Mouse (Mus musculus): Measurements from ENCODE around the gene Gstp2. TPM values are rescaled to one million over a fixed set of nuclear protein-coding genes. Genes with fewer than 3 reads are reported as not detected.
A peak's percentile ranks its signal among the peaks of the same experiment; 100 is the strongest.

The Gstp2 gene
- polyA plus RNA-seq, 1 experiment from 2014 or later, result 6.4 TPM

DNA sequence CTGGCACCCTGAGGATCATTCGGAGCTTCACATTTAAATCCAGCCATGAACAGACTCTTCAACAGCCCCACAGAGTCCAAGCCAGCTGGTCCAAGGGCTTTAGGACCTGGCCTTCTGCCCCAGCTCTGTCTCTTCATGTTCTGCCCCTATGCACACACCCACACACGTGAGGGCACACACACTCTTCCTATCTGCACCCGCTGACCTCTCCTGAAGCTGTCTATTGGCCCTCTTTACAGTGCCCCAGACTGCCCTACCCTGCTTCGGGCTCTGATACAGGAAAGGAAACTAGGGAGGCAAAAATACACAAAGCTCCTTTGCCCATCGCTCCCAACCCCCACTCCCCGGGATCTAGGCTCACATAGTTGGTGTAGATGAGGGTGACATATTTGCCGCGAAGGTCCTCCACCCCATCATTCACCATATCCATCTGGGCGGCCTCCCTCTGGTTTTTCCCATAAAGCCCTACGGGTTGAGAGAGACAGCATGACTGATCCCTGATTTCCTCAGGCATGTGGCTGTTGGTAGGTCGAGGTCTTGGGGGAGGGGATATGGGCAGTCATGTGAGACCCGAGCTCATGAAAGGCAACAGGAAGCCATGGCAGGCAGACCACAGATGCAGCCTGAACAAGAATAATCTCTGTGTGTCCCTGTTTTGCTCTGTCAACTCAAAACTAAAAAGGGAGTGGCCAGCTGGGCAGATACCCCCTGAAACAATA, 9.3 kb downstream of the Gstp2 start:
- TF ChIP-seq CTCF (IDR thresholded peaks at IDR 0.05; ENCODE audit: low read depth) (no peak), EP300 (IDR thresholded peaks at IDR 0.05; ENCODE audit: low read depth) (no peak)
- peak overlapping the region; percentile 24; the same call in 1 of the 2 replicates for H3K4me3 ChIP-seq (ENCODE audit: low read depth, low read length)

DNA sequence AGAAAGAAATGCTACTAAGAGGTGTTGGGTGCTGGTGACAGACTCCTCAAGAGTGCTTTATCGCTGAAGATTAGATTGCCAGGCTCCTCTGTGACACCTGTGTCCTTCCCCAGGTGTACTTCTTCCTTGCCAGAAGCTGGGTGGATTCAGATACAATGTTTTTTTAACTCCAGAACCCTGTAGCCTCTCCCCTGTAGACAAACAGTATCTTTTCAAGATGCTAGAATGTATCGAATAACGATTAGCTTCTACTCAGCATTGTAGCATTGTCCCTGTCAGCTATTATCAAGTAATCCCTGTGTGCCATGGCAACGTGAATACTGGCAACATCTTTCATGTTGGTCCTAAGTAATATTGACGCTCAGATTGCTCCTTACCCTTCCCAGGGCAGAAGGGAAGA, 12.1 kb downstream of the Gstp2 start:
- H3K27ac ChIP-seq (ENCODE audit: low read depth), result peak overlapping the region; percentile 75; the same call in 1 of the 2 replicates
- H3K36me3 ChIP-seq (replicated peaks; ENCODE audit: insufficient read depth, low read length), result no peaks in the 10 kb centered on the region
- TF ChIP-seq EP300 (IDR thresholded peaks at IDR 0.05; ENCODE audit: low read depth) (no peak), CTCF (IDR thresholded peaks at IDR 0.05; ENCODE audit: low read depth) (no peak)
- no peak overlapping the region for H3K4me3 ChIP-seq (ENCODE audit: low read depth, low read length)
- H3K4me1 ChIP-seq (ENCODE audit: insufficient read depth), result peaks cover 15% of the 10 kb centered on the region
- DNase-seq (no peak), ATAC-seq (no peak)
- H3K4me2 ChIP-seq (ENCODE audit: low read depth, low read length), result no peak overlapping the region
- H3K27me3 ChIP-seq (ENCODE audit: insufficient read depth, low read length), result no peaks in the 10 kb centered on the region
- no peaks in the 10 kb centered on the region for H3K9me3 ChIP-seq (ENCODE audit: low read length)
- H3K9ac ChIP-seq (replicated peaks), result no peak overlapping the region
- WGBS (ENCODE audit: insufficient replicate concordance), result 51% methylated on average over 5 of the region's 5 CpGs

More for the DNA sequence above, 9.3 kb downstream of the Gstp2 start:
- Histone ChIP-seq H3K4me2 (ENCODE audit: low read depth, low read length) (peak overlapping the region; percentile 50), H3K4me1 (ENCODE audit: insufficient read depth) (peaks cover 15% of the 10 kb centered on the region), H3K27me3 (ENCODE audit: insufficient read depth, low read length) (no peaks in the 10 kb centered on the region), H3K27ac (ENCODE audit: low read depth) (peak overlapping the region; percentile 39; the same call in 1 of the 2 replicates), H3K36me3 (replicated peaks; ENCODE audit: insufficient read depth, low read length) (no peaks in the 10 kb centered on the region), H3K9ac (replicated peaks) (no peak overlapping the region; the same call in 1 of the 2 replicates), H3K9me3 (ENCODE audit: low read length) (no peaks in the 10 kb centered on the region)
- WGBS (ENCODE audit: insufficient replicate concordance), result 48% methylated on average over 12 of the region's 12 CpGs
- peak; percentile 58 for ATAC-seq
- DNase-seq, result no peak

DNA sequence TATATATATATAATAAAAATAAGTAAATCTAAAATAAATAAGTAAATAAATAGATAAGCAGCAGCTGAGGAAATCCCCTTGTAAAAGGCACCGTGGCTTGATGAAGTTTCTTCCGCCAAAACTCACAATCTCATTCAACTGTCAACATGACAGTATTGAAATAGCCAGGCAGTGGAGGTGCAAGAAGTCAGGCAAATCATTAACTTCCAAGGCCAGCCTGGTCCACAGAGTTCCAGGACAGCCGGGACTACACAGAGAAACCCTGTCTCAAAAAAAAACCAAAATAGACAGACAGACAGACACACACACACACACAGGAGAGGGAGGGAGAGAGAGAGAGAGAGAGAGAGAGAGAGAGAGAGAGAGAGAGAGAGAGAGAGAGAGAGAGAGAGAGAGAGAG, 12.5 kb downstream of the Gstp2 start:
- H3K9ac ChIP-seq (replicated peaks), result no peak overlapping the region
- no peak overlapping the region for H3K4me3 ChIP-seq (ENCODE audit: low read depth, low read length)
- WGBS (ENCODE audit: insufficient replicate concordance), result 49% methylated on average over 3 of the region's 3 CpGs
- H3K9me3 ChIP-seq (ENCODE audit: low read length), result no peaks in the 10 kb centered on the region
- ATAC-seq (peak; percentile 67), DNase-seq (peak; percentile 46)
- H3K27ac ChIP-seq (ENCODE audit: low read depth), result peak overlapping the region; percentile 75; the same call in 1 of the 2 replicates
- H3K4me2 ChIP-seq (ENCODE audit: low read depth, low read length), result no peak overlapping the region
- TF ChIP-seq EP300 (IDR thresholded peaks at IDR 0.05; ENCODE audit: low read depth) (no peak), CTCF (IDR thresholded peaks at IDR 0.05; ENCODE audit: low read depth) (no peak)
- H3K27me3 ChIP-seq (ENCODE audit: insufficient read depth, low read length), result no peaks in the 10 kb centered on the region
- no peaks in the 10 kb centered on the region for H3K36me3 ChIP-seq (replicated peaks; ENCODE audit: insufficient read depth, low read length)
- H3K4me1 ChIP-seq (ENCODE audit: insufficient read depth), result peaks cover 15% of the 10 kb centered on the region

DNA sequence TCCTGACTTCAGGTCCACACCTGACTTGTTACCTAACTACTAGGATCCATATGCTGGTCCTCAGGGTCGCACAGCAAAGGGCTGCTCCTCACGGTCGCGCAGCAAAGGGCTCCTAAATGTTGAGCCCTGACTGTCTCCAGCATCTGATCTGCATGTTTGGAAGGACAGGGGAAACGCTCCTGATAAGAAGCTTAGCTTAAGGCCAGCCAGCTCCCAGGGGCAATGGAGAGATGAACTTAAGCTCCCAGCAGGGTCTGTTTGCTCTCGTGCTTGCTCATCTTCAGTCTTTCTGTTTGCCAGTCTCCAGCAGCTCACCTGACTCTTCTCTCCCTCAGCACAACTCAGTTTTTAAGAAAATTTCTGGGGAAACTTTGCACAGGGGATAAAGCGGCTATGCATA, 13.2 kb downstream of the Gstp2 start:
- no peak for DNase-seq
- peaks cover 15% of the 10 kb centered on the region for H3K4me1 ChIP-seq (ENCODE audit: insufficient read depth)
- H3K9ac ChIP-seq (replicated peaks), result no peak overlapping the region
- 62% methylated on average over 7 of the region's 7 CpGs for WGBS (ENCODE audit: insufficient replicate concordance)
- no peak for ATAC-seq
- H3K4me2 ChIP-seq (ENCODE audit: low read depth, low read length), result no peak overlapping the region
- H3K9me3 ChIP-seq (ENCODE audit: low read length), result no peaks in the 10 kb centered on the region
- H3K36me3 ChIP-seq (replicated peaks; ENCODE audit: insufficient read depth, low read length), result no peaks in the 10 kb centered on the region
- no peak overlapping the region for H3K4me3 ChIP-seq (ENCODE audit: low read depth, low read length)
- peak overlapping the region; percentile 75; the same call in 1 of the 2 replicates for H3K27ac ChIP-seq (ENCODE audit: low read depth)
- TF ChIP-seq CTCF (IDR thresholded peaks at IDR 0.05; ENCODE audit: low read depth), result no peak
- TF ChIP-seq EP300 (IDR thresholded peaks at IDR 0.05; ENCODE audit: low read depth), result no peak
- H3K27me3 ChIP-seq (ENCODE audit: insufficient read depth, low read length), result no peaks in the 10 kb centered on the region

DNA sequence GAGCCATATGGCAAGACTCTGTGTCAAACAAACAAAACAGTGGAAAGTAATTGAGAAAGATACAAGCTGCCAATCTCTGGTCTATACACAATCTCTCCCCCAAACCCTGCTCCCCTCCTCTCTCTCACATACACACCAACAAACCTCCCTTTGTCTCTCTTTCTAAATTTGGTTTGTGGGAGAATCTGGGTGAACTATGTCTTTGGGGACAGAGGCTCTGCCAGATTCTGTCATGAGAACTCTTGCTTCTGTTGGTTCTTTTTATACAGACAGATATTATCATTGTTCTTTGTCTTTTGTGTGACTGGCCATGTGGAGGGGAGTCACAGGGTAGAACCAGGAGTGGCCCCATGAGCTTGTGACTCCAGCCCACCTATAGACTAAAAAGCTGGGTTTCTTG, 18.2 kb downstream of the Gstp2 start:
- Histone ChIP-seq H3K27me3 (ENCODE audit: insufficient read depth, low read length) (no peaks in the 10 kb centered on the region), H3K36me3 (replicated peaks; ENCODE audit: insufficient read depth, low read length) (no peaks in the 10 kb centered on the region), H3K4me1 (ENCODE audit: insufficient read depth) (no peaks in the 10 kb centered on the region), H3K4me3 (ENCODE audit: low read depth, low read length) (no peak overlapping the region), H3K9ac (replicated peaks) (no peak overlapping the region), H3K9me3 (ENCODE audit: low read length) (no peaks in the 10 kb centered on the region), H3K4me2 (ENCODE audit: low read depth, low read length) (no peak overlapping the region), H3K27ac (ENCODE audit: low read depth) (no peak overlapping the region)
- no peak for ATAC-seq
- no peak for TF ChIP-seq CTCF (IDR thresholded peaks at IDR 0.05; ENCODE audit: low read depth)
- TF ChIP-seq EP300 (IDR thresholded peaks at IDR 0.05; ENCODE audit: low read depth), result no peak
- DNase-seq, result no peak

DNA sequence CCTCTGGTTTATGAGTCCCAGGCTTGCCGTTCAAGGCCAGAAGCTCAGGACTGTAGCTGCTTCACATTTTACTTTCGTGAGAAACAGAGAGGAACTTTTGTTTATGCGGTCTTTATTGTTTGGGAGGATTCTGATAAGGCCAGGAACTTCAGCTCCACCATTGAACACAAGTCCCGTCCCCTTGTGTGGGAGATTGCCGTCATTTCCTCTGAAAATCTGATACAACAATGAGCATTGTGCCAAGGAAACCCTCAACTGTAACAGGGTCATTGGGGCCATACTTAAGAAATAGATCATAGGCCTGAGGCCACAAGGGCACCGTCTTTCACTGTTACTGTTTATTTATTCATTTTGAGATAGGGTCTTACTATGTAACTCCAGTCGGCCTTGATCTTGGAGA, 22.6 kb downstream of the Gstp2 start:
- no peak for ATAC-seq
- Histone ChIP-seq H3K27ac (ENCODE audit: low read depth) (no peak overlapping the region), H3K36me3 (replicated peaks; ENCODE audit: insufficient read depth, low read length) (no peaks in the 10 kb centered on the region), H3K9me3 (ENCODE audit: low read length) (no peaks in the 10 kb centered on the region), H3K4me3 (ENCODE audit: low read depth, low read length) (no peak overlapping the region), H3K4me2 (ENCODE audit: low read depth, low read length) (no peak overlapping the region), H3K9ac (replicated peaks) (no peak overlapping the region), H3K4me1 (ENCODE audit: insufficient read depth) (peaks cover 12% of the 10 kb centered on the region), H3K27me3 (ENCODE audit: insufficient read depth, low read length) (no peaks in the 10 kb centered on the region)
- DNase-seq, result no peak
- TF ChIP-seq EP300 (IDR thresholded peaks at IDR 0.05; ENCODE audit: low read depth) (no peak), CTCF (IDR thresholded peaks at IDR 0.05; ENCODE audit: low read depth) (no peak)
- 65% methylated on average over 7 of the region's 7 CpGs for WGBS (ENCODE audit: insufficient replicate concordance)

All from liver, postnatal 0 days (tissue).